Mouse (Mus musculus) Patski (cell line): ENCODE data around the gene Naxd. TPM values are rescaled to one million over a fixed set of nuclear protein-coding genes. Genes with fewer than 3 reads are reported as not detected.

Source experiments
- ATAC-seq: fragments of 100-300 bp; one replicate; pipeline ENCODE4 v1.8.0; 2021
- CTCF ChIA-PET: fragments of 350-600 bp; sonication (Branson Sonifier 250); formaldehyde crosslinking; loops from one replicate; lab custom pipeline; 2022; ENCODE audit warnings: inconsistent platforms; lab: Charles Lee
- POLR2A ChIA-PET: fragments of 350-600 bp; sonication (Branson Sonifier 250); formaldehyde crosslinking; loops from one replicate; lab custom pipeline; 2022; ENCODE audit warnings: antibody characterized with exemption, inconsistent platforms; lab: Charles Lee
- DNase-seq: peaks from one replicate; pipeline ENCODE4 v3.0.0-alpha.2; 2011; ENCODE audit warnings: low read depth, low spot score
- H3K27me3 ChIP-seq: fragments of 371-371 bp; one replicate; pipeline ENCODE4 v1.5.1; 2021
- CTCF ChIP-seq: fragments of 100-300 bp; IDR thresholded peaks from one replicate; pipeline ENCODE4 v1.5.1; 2021
- in situ Hi-C: fragments of 300-500 bp; cut with MboI; formaldehyde crosslinking; loops from 3 replicates; pipeline ENCODE4 v1.11.1; 2018; ENCODE audit warnings: low pct_unique_long_range_greater_than_20kb, mixed read lengths
- polyA plus RNA-seq: library from polyadenylated mRNA; unstranded; gene quantifications from one replicate; pipeline ENCODE4 v1.2.3, GENCODE M21; 2021

The Naxd gene
- polyA plus RNA-seq, 1 experiment from 2014 or later = 108 TPM

DNA sequence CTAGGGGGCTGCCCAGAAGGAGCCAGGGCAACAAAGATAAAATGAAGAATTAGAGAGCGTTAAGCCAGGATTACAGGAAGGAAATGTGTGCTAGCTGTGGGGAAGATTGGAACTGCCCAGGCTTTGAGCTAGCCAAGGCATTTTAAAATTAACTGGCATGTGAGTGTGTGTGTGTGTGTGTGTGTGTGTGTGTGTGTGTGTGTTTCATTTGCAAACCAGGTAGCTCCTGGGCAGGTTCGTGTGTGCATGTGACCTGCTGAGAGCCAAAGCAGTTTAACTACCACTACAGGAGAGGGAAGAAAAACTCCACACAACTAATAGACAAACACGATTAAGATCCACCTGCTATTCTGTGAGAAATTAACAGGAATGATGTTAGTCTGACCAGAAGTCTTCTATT, 26.0 kb downstream of the Naxd start:
- DNase-seq (no peak), ATAC-seq (no peak)
- no peak for TF ChIP-seq CTCF
- POLR2A ChIA-PET = interaction anchor here (0.6 kb wide), 1 partner anchor 95 kb away, joined by 3 read pairs; no protein-coding TSS in a partner anchor
- CTCF ChIA-PET = interaction anchor here (0.7 to 1.9 kb wide), 4 partner anchors 10 to 104 kb away, joined by 3 to 5 read pairs (median 3); no protein-coding TSS in a partner anchor
- in situ Hi-C loops = no loop called here
- no peaks in the 10 kb centered on the region for H3K27me3 ChIP-seq

DNA sequence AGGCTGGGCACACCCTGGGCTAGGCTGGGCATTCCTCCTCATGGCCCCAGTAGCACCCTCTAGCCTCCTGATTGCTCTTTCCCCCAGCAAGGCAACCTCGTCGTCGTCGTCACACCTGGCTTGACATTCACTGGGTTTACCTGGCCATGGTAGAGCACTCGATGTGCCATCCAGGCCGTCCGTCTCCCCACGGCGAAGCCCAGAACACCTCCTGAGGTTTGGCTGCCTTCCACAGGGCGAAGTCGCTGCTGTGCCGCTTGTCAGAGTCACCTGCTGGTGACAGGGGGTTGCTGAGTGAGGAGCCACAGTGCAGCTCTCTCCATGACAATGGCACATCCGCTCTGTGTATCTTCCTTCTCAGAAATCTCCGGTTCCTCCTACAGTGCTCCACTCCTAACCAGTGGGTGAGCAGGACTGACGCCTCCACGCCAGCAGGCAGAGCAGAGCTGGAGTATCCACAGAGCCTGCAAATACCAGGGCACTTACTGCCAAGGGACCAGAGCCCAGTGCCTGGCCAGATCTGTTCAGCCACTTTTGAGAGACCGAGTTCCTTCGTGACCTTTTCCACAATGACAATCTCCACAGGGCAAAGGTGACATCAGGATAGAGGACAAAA, 33.0 kb downstream of the Naxd start:
- ChIA-PET CTCF (no interaction called here), POLR2A (no interaction called here)
- no peaks in the 10 kb centered on the region for H3K27me3 ChIP-seq
- TF ChIP-seq CTCF = no peak
- DNase-seq = no peak
- ATAC-seq = no peak
- in situ Hi-C loops = no loop called here

DNA sequence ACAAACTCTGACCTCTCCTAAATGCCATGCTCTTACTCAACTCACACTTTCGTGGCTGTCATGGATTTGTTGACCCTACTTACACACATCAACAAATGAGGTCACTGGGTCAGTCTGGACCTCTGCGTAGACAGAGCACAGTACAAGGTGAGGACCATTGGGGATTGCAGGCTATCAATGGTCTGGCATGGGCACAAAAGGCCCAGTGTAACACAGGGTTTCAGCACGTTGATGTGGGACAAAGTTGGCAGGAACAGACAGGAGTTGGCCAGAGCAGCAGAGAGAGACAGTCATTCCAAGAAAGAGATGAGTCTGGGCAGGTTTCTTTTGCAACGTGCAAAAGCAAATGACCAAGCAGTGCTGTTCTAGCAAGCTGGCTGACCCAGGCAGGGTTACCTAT, 33.5 kb downstream of the Naxd start:
- no peaks in the 10 kb centered on the region for H3K27me3 ChIP-seq
- ATAC-seq (no peak), DNase-seq (no peak)
- in situ Hi-C loops = no loop called here
- no peak for TF ChIP-seq CTCF
- POLR2A ChIA-PET = no interaction called here
- CTCF ChIA-PET = no interaction called here

- no peak for DNase-seq
- ChIA-PET POLR2A (no interaction called here), CTCF (no interaction called here)
- no peak for TF ChIP-seq CTCF
- no peaks in the 10 kb centered on the region for H3K27me3 ChIP-seq
- in situ Hi-C loops = no loop called here
- no peak for ATAC-seq
These were observed 37.2 kb downstream of the Naxd start for GRCm38 (mm10) chr8:11534494-11534893.

DNA sequence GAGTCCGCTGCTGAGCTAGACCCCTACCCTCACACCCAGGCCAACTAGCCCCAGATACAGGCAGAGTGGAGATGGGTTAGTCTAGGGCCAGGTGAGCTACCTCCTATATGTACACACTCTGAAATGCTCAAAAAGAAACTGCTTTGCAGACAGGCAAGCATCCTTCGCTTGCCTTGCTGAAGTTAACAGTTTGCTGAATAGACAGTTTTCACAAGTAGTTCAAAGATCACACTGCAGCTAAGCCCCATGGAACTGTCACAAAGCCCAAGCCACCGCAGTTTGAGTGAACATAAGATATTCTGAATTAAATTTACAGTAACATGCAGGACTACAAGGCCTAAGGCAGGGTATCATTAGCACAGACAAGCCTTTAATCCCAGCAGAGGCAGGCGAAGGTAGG, 41.7 kb downstream of the Naxd start:
- CTCF ChIA-PET = interaction anchor here (1.9 kb wide), 1 partner anchor 87 kb away, joined by 4 read pairs; no protein-coding TSS in a partner anchor
- ATAC-seq = no peak
- in situ Hi-C loops = no loop called here
- no peak for DNase-seq
- POLR2A ChIA-PET = interaction anchor here (0.5 kb wide), 1 partner anchor 46 kb away, joined by 6 read pairs; no protein-coding TSS in a partner anchor
- no peak for TF ChIP-seq CTCF
- no peaks in the 10 kb centered on the region for H3K27me3 ChIP-seq

GRCm38 (mm10) chr8:11540182-11540581, 42.9 kb downstream of the Naxd start:
- POLR2A ChIA-PET = interaction anchor here (0.8 kb wide), 1 partner anchor 61 kb away, joined by 3 read pairs; the partner anchor contains the start of gene Rab20
- no peak for DNase-seq
- CTCF ChIA-PET = interaction anchor here (1.2 to 1.9 kb wide), 3 partner anchors 17 to 86 kb away, joined by 3 to 4 read pairs (median 3); no protein-coding TSS in a partner anchor
- in situ Hi-C loops = no loop called here
- no peak for TF ChIP-seq CTCF
- H3K27me3 ChIP-seq = no peaks in the 10 kb centered on the region
- ATAC-seq = no peak

DNA sequence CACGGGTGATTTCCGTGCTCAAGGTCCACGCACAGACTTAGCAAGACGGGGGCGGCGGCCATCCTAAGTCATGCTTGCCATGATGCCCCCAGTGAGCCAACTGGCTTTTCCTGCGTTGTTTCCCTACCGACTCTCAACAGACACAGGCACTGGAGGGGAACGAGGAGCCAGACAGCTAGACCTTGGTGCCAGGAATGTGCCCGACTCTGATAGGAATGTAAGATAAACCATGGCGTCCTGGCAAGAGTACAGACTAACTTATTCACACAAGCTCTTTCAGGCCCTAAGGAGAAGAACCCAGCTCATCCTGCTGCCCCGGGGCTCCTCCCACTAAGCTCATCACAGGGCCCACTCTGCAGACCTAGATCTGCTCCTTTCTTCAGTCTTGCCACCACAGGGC, 44.7 kb downstream of the Naxd start:
- ChIA-PET CTCF (no interaction called here), POLR2A (no interaction called here)
- peak; percentile 89 for ATAC-seq
- in situ Hi-C loops = no loop called here
- H3K27me3 ChIP-seq = no peaks in the 10 kb centered on the region
- TF ChIP-seq CTCF = no peak
- no peak for DNase-seq

DNA sequence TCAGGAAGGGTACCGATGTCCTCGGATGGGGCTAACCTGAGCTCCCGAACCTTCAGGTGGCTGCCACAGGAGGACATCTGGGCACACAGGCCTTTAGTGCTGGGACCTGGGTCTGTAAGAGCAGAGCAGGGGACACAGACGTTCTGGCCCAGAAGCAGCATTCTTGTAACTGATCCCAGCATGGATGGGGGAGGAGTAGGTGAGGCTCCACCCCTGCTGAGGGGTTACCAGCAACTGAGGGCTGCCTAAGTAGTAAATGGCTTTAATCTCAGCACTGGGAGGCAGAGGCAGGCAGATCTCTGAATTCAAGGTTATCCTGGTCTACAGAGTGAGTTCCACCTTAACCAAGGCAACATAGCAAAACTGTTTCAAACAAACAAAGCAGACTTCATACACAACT, 45.6 kb downstream of the Naxd start:
- CTCF ChIA-PET = no interaction called here
- DNase-seq (no peak), ATAC-seq (no peak)
- in situ Hi-C loops = no loop called here
- POLR2A ChIA-PET = no interaction called here
- H3K27me3 ChIP-seq = no peaks in the 10 kb centered on the region
- no peak for TF ChIP-seq CTCF

DNA sequence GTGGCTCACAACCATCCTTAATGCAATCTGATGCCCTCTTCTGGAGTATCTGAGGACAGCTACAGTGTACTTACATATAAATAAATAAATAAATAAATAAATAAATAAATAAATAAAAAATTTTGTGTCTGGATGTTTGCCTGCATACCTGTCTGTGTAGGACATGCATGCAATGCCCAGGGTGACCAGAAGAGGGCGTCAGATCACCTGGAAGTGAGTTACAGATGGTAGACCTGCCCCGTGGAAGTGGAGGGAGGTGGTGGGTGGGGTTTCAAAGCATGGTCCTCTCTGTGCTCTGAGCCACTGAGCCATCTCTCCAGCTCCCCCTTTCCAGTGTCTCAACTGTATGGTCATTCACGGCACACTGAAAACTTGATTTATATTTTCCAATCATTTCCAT, 47.1 kb downstream of the Naxd start:
- ChIA-PET POLR2A (interaction anchor here (0.5 kb wide), 1 partner anchor 12 kb away, joined by 3 read pairs; no protein-coding TSS in a partner anchor), CTCF (interaction anchor here (1.2 kb wide), 1 partner anchor 17 kb away, joined by 3 read pairs; no protein-coding TSS in a partner anchor)
- ATAC-seq = no peak
- no peak for DNase-seq
- in situ Hi-C loops = no loop called here
- no peaks in the 10 kb centered on the region for H3K27me3 ChIP-seq
- TF ChIP-seq CTCF = no peak

DNA sequence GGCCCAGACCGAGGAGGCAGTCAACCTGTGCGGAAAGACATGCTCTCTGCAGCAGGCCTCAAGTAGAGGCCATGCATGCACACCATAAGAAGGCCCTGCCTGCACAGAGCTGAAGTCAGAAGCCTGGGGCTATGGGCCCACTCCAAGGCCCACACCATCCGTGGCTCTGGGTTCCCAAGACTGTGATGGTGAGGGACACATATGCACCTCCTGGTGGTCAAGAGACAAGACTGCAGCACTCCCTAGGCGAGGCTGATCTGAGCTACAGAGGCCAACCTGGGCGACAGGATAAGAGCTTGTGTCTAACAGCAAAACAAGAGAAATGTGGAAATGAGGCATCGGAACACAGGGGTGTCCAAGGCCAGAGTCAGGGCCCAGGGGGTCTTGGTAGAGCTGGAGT, 49.8 kb downstream of the Naxd start:
- H3K27me3 ChIP-seq = no peaks in the 10 kb centered on the region
- POLR2A ChIA-PET = interaction anchor here (1.3 kb wide), 1 partner anchor 11 kb away, joined by 10 read pairs; no protein-coding TSS in a partner anchor
- CTCF ChIA-PET = interaction anchor here (1.4 to 1.5 kb wide), 2 partner anchors 14 to 35 kb away, joined by 3 read pairs; no protein-coding TSS in a partner anchor
- no peak for DNase-seq
- ATAC-seq = no peak
- TF ChIP-seq CTCF = no peak
- in situ Hi-C loops = no loop called here

GRCm38 (mm10) chr8:11549706-11550105, 52.4 kb downstream of the Naxd start:
- POLR2A ChIA-PET = no interaction called here
- TF ChIP-seq CTCF = no peak
- DNase-seq = no peak
- H3K27me3 ChIP-seq = no peaks in the 10 kb centered on the region
- CTCF ChIA-PET = interaction anchor here (0.8 to 1.9 kb wide), 3 partner anchors 66 to 69 kb away, joined by 3 to 6 read pairs (median 5); no protein-coding TSS in a partner anchor
- no peak for ATAC-seq
- in situ Hi-C loops = loop anchor here (5.0 kb wide), 1 partner anchor 148 kb away; no protein-coding TSS in a partner anchor
